ENCODE assay signal across 9 mouse cellular contexts in the genomic region with DNA sequence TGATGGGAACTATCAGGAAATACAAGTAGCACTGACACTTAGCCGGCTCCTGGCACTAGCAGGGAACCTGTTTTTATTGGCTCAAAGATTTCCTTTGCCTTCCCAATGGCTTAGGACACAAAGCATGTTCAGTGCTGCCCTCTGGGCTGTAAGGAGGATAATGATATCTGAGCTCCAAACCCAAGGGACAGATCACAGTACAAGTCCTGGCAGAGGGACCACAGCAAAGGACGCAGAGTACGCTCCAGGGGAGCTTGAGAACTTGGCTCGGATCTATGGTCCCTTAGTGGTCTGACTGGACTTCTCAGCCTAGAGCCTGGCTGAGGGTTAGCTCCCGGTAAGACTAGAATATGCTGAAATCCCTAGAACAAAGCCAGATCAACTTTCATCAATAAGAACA.
DNase-seq lines count a peak whose midpoint lies in the region; ATAC-seq and TF ChIP-seq lines count a peak whose summit lies in the region.
"Had no signal": no experiment of that assay in that cellular context is flagged by ENCODE, and none has a peak within 500 bp of the region (broad histone marks: within the 10 kb centered on the region; RNA-seq: fewer than 3 reads in every experiment).

No protein-coding gene starts in this region.

- no peaks in the 10 kb centered on the region for H3K27me3 ChIP-seq in lung, embryonic 14.5 days (ENCODE audit: insufficient read depth, low read length)
- H3K27me3 ChIP-seq: liver, embryonic 15.5 days had no signal

- TF ChIP-seq POLR2A in lung, adult 2 months (IDR thresholded peaks at IDR 0.05; ENCODE audit: borderline replicate concordance, extremely low read depth, low read depth, low read length): no peak

- peak; percentile 82 for DNase-seq in gastrocnemius, adult 18-20 months (ENCODE audit: low spot score)
- no peak for DNase-seq in gastrocnemius, postnatal 10 days
- DNase-seq in lung, embryonic 14.5 days: peak; percentile 46
- DNase-seq in lung, adult 2 months: no peak
- peak; percentile 95 for DNase-seq in gonadal fat pad, adult 2 months (ENCODE audit: low read depth)
- DNase-seq in lung, postnatal 10 days: peak; percentile 19
- DNase-seq in right cerebral cortex, adult 18-20 months: no peak
- DNase-seq in frontal cortex, postnatal 14 days (ENCODE audit: low spot score in 2 of 2): no peak

- H3K4me2 ChIP-seq in lung, embryonic 14.5 days: no peak overlapping the region
- H3K4me2 ChIP-seq: liver, embryonic 15.5 days had no signal

- no peak for ATAC-seq in lung, embryonic 14.5 days (ENCODE audit: insufficient read depth)

- H3K27ac ChIP-seq in lung, embryonic 14.5 days (ENCODE audit: low read depth): no peak overlapping the region
- H3K27ac ChIP-seq: liver, embryonic 15.5 days had no signal

- H3K9ac ChIP-seq in lung, embryonic 14.5 days: no peak overlapping the region
- H3K9ac ChIP-seq: liver, embryonic 15.5 days had no signal

- TF ChIP-seq CTCF in lung, embryonic 14.5 days (IDR thresholded peaks at IDR 0.05; ENCODE audit: low read depth): peak; percentile 36; the same call in 1 of the 2 replicates
- no peak for TF ChIP-seq CTCF in lung, adult 2 months (IDR thresholded peaks at IDR 0.05; ENCODE audit: insufficient read depth, low read length)

- no peaks in the 10 kb centered on the region for H3K9me3 ChIP-seq in lung, embryonic 14.5 days (ENCODE audit: low read depth, low read length)
- H3K9me3 ChIP-seq: liver, embryonic 15.5 days had no signal

- H3K4me1 ChIP-seq in lung, embryonic 14.5 days (ENCODE audit: insufficient read depth): 0 out of 2 replicates have a peak, but pooled peaks cover 3% of the 10 kb centered on the region
- no peaks in the 10 kb centered on the region for H3K4me1 ChIP-seq in lung, adult 2 months (ENCODE audit: control insufficient read depth, insufficient read depth, low read length)
- H3K4me1 ChIP-seq: liver, embryonic 15.5 days had no signal

- 0 out of 2 replicates have a peak, but pooled peaks cover 2% of the 10 kb centered on the region for H3K36me3 ChIP-seq in lung, embryonic 14.5 days (ENCODE audit: insufficient read depth)
- H3K36me3 ChIP-seq: liver, embryonic 15.5 days had no signal

- H3K4me3 ChIP-seq in lung, embryonic 14.5 days (ENCODE audit: low read depth, low read length): no peak overlapping the region
- H3K4me3 ChIP-seq in lung, adult 2 months (replicated peaks; ENCODE audit: extremely low read depth, low read depth, low read length): no peak overlapping the region
- H3K4me3 ChIP-seq: liver, embryonic 15.5 days had no signal

- WGBS in lung, embryonic 14.5 days: 64% methylated on average over 5 of the region's 5 CpGs
- 73% methylated on average over 5 of the region's 5 CpGs for WGBS in lung, adult 2 months

Comparison
In these comparisons a context has a peak if more than half of its experiments do, and no peak if none do; other contexts are left out.
1. DNase-seq: peak in gastrocnemius, adult 18-20 months (single experiment), lung, embryonic 14.5 days (single experiment), gonadal fat pad, adult 2 months (single experiment) and lung, postnatal 10 days (single experiment); none in gastrocnemius, postnatal 10 days (single experiment), lung, adult 2 months (single experiment), right cerebral cortex, adult 18-20 months (single experiment) and frontal cortex, postnatal 14 days (0 of 2).